Mouse (Mus musculus): ENCODE measurements around the gene Frg2f1. TPM values are rescaled to one million over a fixed set of nuclear protein-coding genes. Genes with fewer than 3 reads are reported as not detected.

Frg2f1 gene
- polyA plus RNA-seq, 1 experiment: 0.25 TPM

DNA sequence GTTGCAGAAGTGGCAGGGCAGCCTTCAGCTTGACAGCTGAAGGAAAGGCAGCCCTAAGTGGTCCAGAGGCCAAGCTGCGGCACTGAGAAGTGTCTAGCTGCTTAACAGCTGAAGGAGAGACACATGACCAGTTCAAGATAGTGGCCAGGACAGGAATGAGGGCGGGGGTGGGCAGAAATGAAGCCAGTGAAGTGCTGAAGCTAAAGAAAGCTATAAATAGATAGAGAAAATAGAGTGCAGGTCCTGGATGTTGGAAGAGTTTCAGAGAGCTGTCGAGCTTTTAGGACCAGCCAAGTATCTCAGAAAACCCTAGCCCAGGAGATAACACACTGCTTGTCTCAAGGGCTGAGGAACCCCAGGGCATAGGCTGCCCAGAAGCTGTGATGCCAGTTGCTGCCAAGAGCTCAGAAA, 26.6 kb downstream of the Frg2f1 start:
- H3K27me3 ChIP-seq (ENCODE audit: control insufficient read depth): 0 out of 2 replicates have a peak, but pooled peaks cover 4% of the 10 kb centered on the region
- H3K4me1 ChIP-seq (ENCODE audit: control insufficient read depth): no peaks in the 10 kb centered on the region
- no peaks in the 10 kb centered on the region for H3K9me3 ChIP-seq (ENCODE audit: control insufficient read depth, low read length)
- no peaks in the 10 kb centered on the region for H3K36me3 ChIP-seq (ENCODE audit: control insufficient read depth)
- TF ChIP-seq GATA1 (IDR thresholded peaks at IDR 0.05; ENCODE audit: low read length) (no peak), TAL1 (IDR thresholded peaks at IDR 0.05; ENCODE audit: low read length) (no peak)
- H3K4me3 ChIP-seq (replicated peaks): no peak overlapping the region

DNA sequence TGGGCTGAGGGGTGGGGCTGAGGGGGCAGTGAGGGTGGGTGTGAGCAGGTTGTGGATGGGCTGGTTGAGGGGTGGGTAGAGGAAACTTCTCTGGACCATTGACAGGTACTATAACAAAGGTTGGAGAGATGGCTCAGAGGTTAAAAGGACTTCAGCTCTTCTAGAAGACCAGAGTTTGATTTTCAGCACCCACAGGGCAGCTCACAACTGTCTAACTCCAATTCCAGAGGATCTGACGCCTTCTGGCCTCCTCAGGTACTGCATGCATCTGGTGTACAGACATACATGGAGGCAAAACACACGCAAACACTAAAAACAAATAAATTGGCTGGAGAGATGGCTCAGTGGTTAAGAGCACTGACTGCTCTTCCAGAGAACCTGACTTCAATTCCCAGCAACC, 27.7 kb downstream of the Frg2f1 start:
- H3K4me3 ChIP-seq (replicated peaks): no peak overlapping the region
- no peaks in the 10 kb centered on the region for H3K4me1 ChIP-seq (ENCODE audit: control insufficient read depth)
- no peaks in the 10 kb centered on the region for H3K9me3 ChIP-seq (ENCODE audit: control insufficient read depth, low read length)
- H3K27me3 ChIP-seq (ENCODE audit: control insufficient read depth): 0 out of 2 replicates have a peak, but pooled peaks cover 4% of the 10 kb centered on the region
- H3K36me3 ChIP-seq (ENCODE audit: control insufficient read depth): no peaks in the 10 kb centered on the region
- TF ChIP-seq GATA1 (IDR thresholded peaks at IDR 0.05; ENCODE audit: low read length): no peak

DNA sequence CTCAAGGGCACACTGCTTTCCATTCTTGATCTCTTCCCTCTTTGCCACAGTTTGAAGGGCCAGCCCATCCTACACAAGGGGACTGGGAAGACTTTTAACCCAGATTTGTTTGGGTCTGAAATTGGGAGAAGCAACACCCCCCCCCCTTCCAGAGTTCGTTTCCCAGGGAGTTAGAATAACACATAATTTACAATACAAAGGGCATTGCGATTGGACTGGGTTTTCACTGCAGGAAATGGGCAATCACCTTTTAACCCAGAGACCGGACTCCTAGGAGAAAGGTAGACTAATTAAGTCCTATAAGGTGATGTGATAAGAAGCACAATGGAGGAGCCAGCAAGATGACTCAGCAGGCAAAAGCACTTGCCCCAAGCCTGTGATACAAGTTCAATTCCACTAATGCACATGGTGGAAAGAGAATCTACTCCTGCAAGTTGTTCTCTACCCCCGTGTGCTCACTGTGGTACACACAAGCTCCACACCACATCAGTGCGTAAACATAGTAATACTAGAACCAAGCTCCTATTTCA, 40.9 kb downstream of the Frg2f1 start:
- H3K36me3 ChIP-seq (ENCODE audit: control insufficient read depth): no peaks in the 10 kb centered on the region
- H3K4me1 ChIP-seq (ENCODE audit: control insufficient read depth): no peaks in the 10 kb centered on the region
- H3K27me3 ChIP-seq (ENCODE audit: control insufficient read depth): peaks cover 16% of the 10 kb centered on the region
- H3K4me3 ChIP-seq (replicated peaks): no peak overlapping the region
- TF ChIP-seq GATA1 (IDR thresholded peaks at IDR 0.05; ENCODE audit: low read length) (no peak), TAL1 (IDR thresholded peaks at IDR 0.05; ENCODE audit: low read length) (no peak)
- no peaks in the 10 kb centered on the region for H3K9me3 ChIP-seq (ENCODE audit: control insufficient read depth, low read length)

DNA sequence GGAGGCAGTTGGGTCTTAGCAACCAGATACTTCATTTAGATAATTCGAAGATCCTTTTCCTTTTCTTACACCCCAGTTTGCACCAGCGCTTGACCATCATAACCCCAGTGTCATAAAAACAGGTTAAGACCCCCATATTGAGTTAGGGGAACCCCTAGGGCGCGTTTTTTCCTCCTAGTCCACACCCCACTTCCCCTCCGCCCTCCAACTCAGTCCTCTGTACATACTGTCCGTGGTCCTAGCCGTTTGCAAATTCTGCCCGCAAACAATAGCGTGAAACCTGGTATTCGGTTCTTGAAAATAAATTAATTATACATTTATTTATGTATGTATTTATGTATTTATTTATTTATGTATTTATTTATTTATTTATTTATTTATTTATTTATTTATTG, 46.4 kb downstream of the Frg2f1 start:
- peaks cover 2% of the 10 kb centered on the region for H3K4me1 ChIP-seq (ENCODE audit: control insufficient read depth)
- no peak overlapping the region for H3K4me3 ChIP-seq (replicated peaks)
- H3K9me3 ChIP-seq (ENCODE audit: control insufficient read depth, low read length): peaks cover 4% of the 10 kb centered on the region; the same call in 1 of the 2 replicates
- no peaks in the 10 kb centered on the region for H3K36me3 ChIP-seq (ENCODE audit: control insufficient read depth)
- H3K27me3 ChIP-seq (ENCODE audit: control insufficient read depth): peaks cover 44% of the 10 kb centered on the region
- TF ChIP-seq GATA1 (IDR thresholded peaks at IDR 0.05; ENCODE audit: low read length) (no peak), TAL1 (IDR thresholded peaks at IDR 0.05; ENCODE audit: low read length) (no peak)

DNA sequence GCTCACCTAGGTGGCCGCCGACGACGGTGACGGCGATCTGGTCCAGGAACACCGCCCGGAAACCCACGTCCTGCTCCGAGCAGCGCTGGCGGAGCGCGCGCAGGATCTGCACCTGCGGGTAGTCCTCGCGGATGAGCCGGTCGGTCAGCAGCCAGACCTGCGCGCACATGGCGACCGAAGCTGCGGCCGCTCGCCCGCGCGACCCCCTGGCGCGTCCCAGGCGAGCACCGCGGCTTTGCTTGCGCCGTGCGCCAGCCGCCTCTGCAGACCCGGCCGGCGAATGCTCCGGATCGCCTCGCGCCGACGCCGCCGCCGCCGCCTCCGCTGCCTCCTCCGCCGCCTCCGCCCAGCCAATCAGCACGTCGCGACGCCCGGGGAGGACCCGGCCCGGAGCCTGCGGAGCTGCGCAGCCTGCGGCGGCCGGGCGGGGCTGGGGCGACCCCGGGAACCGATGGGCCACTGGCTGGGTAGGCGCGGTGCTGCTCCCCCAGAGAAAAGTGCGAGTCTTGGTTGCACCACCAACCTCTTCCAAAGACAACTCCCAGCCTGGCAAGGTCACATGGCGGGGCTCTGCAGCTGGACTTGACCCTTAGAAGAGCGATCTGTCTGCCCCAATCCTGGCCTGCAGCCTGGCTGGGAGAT, 46.9 kb downstream of the Frg2f1 start, which contains the start of gene Rimkla:
TSS of gene Rimkla (minus strand) at position 338 of the 642 bp plus-strand sequence.
- H3K36me3 ChIP-seq (ENCODE audit: control insufficient read depth): no peaks in the 10 kb centered on the region
- peaks cover 5% of the 10 kb centered on the region; the same call in 1 of the 2 replicates for H3K9me3 ChIP-seq (ENCODE audit: control insufficient read depth, low read length)
- H3K27me3 ChIP-seq (ENCODE audit: control insufficient read depth): peaks cover 44% of the 10 kb centered on the region
- no peak for TF ChIP-seq TAL1 (IDR thresholded peaks at IDR 0.05; ENCODE audit: low read length)
- TF ChIP-seq GATA1 (IDR thresholded peaks at IDR 0.05; ENCODE audit: low read length): no peak
- H3K4me3 ChIP-seq (replicated peaks): peak within 1 kb of the TSS; percentile 34
- peaks cover 2% of the 10 kb centered on the region for H3K4me1 ChIP-seq (ENCODE audit: control insufficient read depth)

DNA sequence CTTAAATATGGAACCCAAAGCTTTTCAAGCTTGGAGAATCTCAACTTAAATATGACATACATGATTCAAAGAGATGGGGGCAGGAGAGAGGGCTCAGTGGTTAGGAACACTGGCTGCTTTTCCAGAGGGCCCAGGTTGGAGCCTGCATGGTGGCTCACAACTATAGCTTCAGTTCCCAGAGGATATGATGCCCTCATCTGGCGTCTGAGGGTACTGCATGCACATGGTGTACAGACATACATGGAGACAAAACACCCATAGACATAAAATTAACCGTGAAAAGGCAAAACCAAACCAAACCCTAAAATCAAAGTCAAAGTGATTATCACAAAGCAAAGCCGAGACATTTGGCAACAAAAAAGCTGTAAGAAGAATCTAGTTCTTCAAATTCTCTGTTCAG, 48.5 kb downstream of the Frg2f1 start:
- H3K36me3 ChIP-seq (ENCODE audit: control insufficient read depth): no peaks in the 10 kb centered on the region
- H3K4me1 ChIP-seq (ENCODE audit: control insufficient read depth): peaks cover 2% of the 10 kb centered on the region
- peaks cover 5% of the 10 kb centered on the region; the same call in 1 of the 2 replicates for H3K9me3 ChIP-seq (ENCODE audit: control insufficient read depth, low read length)
- TF ChIP-seq TAL1 (IDR thresholded peaks at IDR 0.05; ENCODE audit: low read length) (no peak), GATA1 (IDR thresholded peaks at IDR 0.05; ENCODE audit: low read length) (no peak)
- H3K27me3 ChIP-seq (ENCODE audit: control insufficient read depth): peaks cover 44% of the 10 kb centered on the region
- no peak overlapping the region for H3K4me3 ChIP-seq (replicated peaks)

DNA sequence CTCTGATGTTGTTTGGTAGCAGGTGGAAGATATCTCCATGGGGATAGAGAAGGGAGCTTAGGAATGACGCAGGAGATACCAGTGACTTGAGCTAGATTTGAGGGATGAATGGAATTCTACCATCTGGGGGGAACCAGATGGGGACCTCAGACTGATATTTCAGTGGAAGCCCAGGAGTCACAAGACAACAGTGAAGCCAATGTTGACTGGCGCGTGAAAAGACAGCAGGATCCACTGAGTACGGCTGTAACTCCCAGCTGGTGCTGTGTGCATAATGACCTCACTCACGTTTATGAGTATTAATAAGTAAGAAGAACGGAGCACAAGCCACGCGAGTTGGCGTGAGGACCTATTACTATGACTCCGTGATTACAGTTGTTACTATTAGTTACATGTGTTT, 49.7 kb downstream of the Frg2f1 start:
- peaks cover 41% of the 10 kb centered on the region for H3K27me3 ChIP-seq (ENCODE audit: control insufficient read depth)

DNA sequence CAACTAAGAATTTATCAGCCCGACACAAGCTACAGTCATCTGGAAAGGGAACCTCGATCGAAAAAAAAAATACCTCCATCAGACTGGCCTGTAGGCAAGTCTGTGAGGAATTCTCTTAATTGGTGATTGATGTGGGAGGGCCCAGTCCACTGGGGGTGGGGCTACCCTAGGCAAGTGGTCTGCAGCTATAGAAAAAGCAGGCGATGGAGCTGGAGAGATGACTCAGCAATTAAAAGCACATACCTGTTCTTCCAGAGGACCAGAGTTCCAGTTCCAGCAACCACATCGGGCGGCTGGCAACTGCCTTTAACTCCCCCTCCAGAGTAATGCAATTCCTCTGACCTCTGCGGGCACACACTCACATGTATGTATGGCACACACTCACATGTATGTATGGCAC, 54.4 kb downstream of the Frg2f1 start:
- no peak for TF ChIP-seq GATA1 (IDR thresholded peaks at IDR 0.05; ENCODE audit: low read length)
- TF ChIP-seq TAL1 (IDR thresholded peaks at IDR 0.05; ENCODE audit: low read length): no peak
- Histone ChIP-seq H3K36me3 (ENCODE audit: control insufficient read depth) (no peaks in the 10 kb centered on the region), H3K4me1 (ENCODE audit: control insufficient read depth) (no peaks in the 10 kb centered on the region; the same call in 1 of the 2 replicates)

More for the DNA sequence above, 49.7 kb downstream of the Frg2f1 start:
- peaks cover 2% of the 10 kb centered on the region for H3K4me1 ChIP-seq (ENCODE audit: control insufficient read depth)
- H3K36me3 ChIP-seq (ENCODE audit: control insufficient read depth): no peaks in the 10 kb centered on the region
- H3K9me3 ChIP-seq (ENCODE audit: control insufficient read depth, low read length): peaks cover 5% of the 10 kb centered on the region; the same call in 1 of the 2 replicates
- TF ChIP-seq GATA1 (IDR thresholded peaks at IDR 0.05; ENCODE audit: low read length) (no peak), TAL1 (IDR thresholded peaks at IDR 0.05; ENCODE audit: low read length) (no peak)
- H3K4me3 ChIP-seq (replicated peaks): no peak overlapping the region

DNA sequence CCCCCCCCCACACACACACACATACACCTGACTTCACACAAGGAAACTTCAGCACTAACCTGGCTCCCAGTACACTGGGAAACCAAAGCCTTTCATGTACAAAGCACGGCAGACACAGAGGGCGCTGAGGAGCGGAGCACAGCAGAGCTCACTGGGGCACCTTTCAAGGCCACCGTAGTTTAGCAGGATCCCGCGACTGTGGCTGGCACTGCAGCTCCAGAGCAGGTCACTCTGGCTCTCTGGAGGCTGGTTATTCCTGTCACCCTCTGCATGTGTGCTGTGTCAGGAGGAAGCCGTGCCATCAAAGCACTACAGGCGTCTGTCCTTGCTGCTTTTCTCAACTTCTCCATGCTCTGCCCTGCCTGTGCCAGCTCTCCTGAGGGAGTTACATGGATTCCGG, 56.3 kb downstream of the Frg2f1 start:
- Histone ChIP-seq H3K4me1 (ENCODE audit: control insufficient read depth) (no peaks in the 10 kb centered on the region; the same call in 1 of the 2 replicates), H3K9me3 (ENCODE audit: control insufficient read depth, low read length) (peaks cover 2% of the 10 kb centered on the region; the same call in 1 of the 2 replicates), H3K36me3 (ENCODE audit: control insufficient read depth) (no peaks in the 10 kb centered on the region), H3K27me3 (ENCODE audit: control insufficient read depth) (no peaks in the 10 kb centered on the region), H3K4me3 (replicated peaks) (no peak overlapping the region)
- TF ChIP-seq TAL1 (IDR thresholded peaks at IDR 0.05; ENCODE audit: low read length) (no peak), GATA1 (IDR thresholded peaks at IDR 0.05; ENCODE audit: low read length) (no peak)

More for the DNA sequence above, 54.4 kb downstream of the Frg2f1 start:
- Histone ChIP-seq H3K27me3 (ENCODE audit: control insufficient read depth) (no peaks in the 10 kb centered on the region), H3K4me3 (replicated peaks) (no peak overlapping the region), H3K9me3 (ENCODE audit: control insufficient read depth, low read length) (peaks cover 2% of the 10 kb centered on the region; the same call in 1 of the 2 replicates)

Other genes starting within 250 kb of the Frg2f1 start
- 29.9 and 36.6 TPM in 2 replicates for gene Ybx1, start 244.9 kb downstream of the Frg2f1 start, polyA plus RNA-seq (2012)
- gene Ppih, start 219.0 kb downstream of the Frg2f1 start, polyA plus RNA-seq (2012): 0.39 and 0.61 TPM in 2 replicates
- not detected in 2 replicates for gene Ccdc30, start 124.0 kb downstream of the Frg2f1 start, polyA plus RNA-seq (2012)
- gene Ppcs, start 117.1 kb downstream of the Frg2f1 start, polyA plus RNA-seq (2012): 0.11 and 0.17 TPM in 2 replicates
- not detected in 2 replicates for gene Zmynd12, start 116.7 kb downstream of the Frg2f1 start, polyA plus RNA-seq (2012)
- not detected in 2 replicates for gene Rimkla, start 46.9 kb downstream of the Frg2f1 start, polyA plus RNA-seq (2012)
- gene Foxj3, start 2.5 kb downstream of the Frg2f1 start, polyA plus RNA-seq (2012): 0.27 and 0.28 TPM in 2 replicates
- not detected in 2 replicates for gene Guca2a, start 98.2 kb upstream of the Frg2f1 start, polyA plus RNA-seq (2012)
- gene Guca2b, start 119.4 kb upstream of the Frg2f1 start, polyA plus RNA-seq (2012): not detected in 2 replicates
- gene Hivep3, start 194.3 kb upstream of the Frg2f1 start, polyA plus RNA-seq (2012): 0.01 and 0.02 TPM in 2 replicates